Mouse (Mus musculus) heart, postnatal 10 days (tissue): ENCODE results near the gene Jmjd8. TPM values are rescaled to one million over a fixed set of nuclear protein-coding genes. Genes with fewer than 3 reads are reported as not detected.

Source experiments
- DNase-seq, 2 experiments: peaks; one replicate each; pipeline ENCODE4 v3.0.0; 2021
- intact Hi-C: fragments of 180-260 bp; cut with DNase I; formaldehyde crosslinking; loops from one replicate; pipeline ENCODE4 v1.15.1; 2025
- total RNA-seq, 2 experiments: library from RNA; stranded (reverse); gene quantifications; 2 replicates each; pipeline ENCODE4 v1.2.3; 2021

Jmjd8 gene
- total RNA-seq, 2 experiments from 2014 or later = 33.7 to 34.5 TPM

DNA sequence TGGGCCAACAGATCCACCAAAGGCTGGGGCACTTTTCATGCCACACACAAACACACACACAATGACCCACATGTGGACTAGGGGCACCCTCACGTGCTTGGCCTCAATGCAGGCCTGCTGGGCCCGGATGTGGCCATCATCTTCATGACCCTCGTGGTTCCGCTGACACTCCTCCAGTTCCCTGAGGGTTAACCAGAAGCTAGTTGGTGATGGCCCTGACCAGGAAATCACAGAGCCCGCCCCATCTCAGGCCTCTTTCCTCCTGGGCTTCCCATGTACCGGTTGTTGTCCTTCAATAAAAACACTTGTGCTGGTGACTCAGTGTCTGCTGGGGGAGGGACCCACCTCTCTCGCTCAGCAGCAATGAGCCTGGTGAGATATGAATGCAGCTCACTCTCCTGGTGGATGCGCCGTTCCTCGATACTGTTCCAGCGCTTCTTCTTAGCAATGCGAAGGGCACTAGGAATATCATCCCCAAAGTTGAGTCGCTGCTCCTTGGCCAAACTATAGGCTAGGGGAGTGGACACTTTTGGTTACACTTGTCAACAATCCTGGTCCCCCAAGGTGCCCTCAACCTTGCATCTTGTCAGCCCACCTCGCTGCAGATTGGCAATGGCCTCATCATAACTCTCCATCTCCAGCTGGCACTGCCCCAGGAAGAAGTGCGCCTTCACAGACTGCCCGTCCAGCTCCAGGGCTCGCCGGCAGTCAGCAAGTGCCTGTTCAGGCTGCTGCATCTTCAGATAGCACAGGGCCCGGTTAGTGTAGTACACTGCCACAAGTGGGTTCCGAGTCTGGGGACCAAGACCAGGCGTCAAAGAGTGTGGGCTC lies 3.0 kb downstream of the Jmjd8 start:
- intact Hi-C loops = no loop called here
- peak in 1 of 2 experiments; percentile 50 for DNase-seq

DNA sequence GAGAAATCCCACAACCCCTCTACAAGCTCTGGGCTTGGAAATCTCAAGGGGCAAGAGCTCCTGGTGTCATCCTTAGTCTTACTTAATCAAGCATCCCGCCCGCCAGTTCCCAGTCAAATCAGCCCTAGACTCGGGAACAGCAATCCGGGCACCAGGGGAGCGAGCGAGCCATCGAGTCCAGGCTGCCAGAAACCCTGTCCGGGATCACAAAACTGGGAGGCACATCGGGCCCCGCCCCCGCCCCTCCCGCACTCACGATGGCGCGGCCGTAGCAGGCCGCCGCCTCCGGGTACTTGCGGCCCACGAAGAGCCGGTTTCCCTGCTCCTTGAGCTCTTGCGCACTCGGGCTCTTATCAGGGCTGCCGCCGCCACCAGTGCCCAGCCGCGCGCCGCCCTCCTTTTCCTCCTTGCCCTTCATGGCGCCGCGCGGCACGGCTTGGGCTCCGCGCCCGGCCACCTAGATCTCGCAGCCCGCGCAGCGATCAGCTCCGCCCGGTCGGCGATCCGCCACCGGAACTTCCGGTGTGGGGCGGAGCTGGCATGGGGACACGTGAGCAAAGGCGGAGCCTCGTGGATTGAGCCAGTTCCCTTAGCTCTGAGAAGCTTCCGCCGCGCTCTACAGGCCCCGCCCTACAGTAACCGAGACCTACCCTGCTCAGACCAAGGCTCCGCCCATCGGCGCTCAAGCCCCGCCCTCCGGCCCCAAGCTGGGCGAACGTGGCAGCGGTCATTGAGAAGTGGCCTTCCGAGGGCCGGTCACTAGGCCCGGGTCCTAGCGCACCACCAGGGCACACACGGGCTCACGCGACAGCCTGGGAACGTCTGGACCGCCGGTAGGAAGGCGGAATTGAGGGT lies 4.0 kb downstream of the Jmjd8 start:
- DNase-seq = peak; percentile 100
- intact Hi-C loops = no loop called here

DNA sequence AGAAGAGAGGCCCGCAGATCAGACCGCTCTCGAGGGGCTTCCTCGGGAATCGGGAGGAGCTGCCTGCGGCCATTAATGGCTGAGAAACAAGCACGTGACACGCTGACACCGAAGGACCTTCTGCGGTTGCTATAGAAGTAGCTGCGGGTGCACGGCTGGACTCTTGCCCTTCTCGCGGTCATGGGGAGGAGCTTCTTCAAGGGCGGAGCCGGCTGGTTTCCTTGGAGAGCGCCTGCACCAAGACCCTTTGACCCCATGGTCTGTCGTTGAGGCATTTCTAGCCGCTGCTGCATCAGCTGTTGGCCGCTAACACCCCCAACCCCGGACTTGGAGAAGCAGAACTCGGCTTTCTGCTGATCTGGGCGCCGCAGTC lies 4.6 kb downstream of the Jmjd8 start, which contains the start of gene Stub1:
TSS of gene Stub1 (minus strand) at position 114 of the 373 bp plus-strand sequence.
- DNase-seq = peak; percentile 95 to 96
- intact Hi-C loops = no loop called here

DNA sequence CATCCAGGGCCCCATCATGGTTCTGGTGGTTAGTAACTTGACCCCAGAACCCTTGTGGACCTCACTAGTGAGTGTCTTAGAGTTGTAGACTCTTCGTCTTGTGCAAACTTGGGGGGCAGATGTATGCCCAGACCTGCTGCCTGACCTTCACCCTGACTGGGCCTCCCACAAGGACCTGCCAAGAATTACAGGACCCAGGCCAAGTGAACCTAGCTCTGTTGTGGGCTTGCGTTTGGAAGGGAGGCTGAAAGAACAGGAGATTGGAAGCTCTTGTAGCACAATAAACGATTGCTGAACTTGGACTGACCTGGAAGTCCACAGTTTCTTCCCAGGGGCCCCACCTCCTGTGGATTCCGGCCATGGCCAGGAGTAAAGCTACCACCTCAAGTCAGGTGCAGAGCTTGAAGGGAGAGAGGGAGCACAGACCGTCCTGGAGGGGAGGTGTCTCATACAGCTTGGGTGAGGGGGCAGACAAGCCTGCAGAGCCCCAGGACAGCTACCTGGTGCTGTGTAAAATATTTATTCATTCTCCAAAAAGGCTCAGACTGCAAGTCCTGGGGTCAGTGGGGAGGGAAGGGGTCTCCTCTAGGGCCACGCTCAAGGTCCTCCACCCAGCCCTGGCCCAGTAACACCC lies 5.4 kb downstream of the Jmjd8 start:
- peak; percentile 56 to 64 for DNase-seq
- intact Hi-C loops = no loop called here

DNA sequence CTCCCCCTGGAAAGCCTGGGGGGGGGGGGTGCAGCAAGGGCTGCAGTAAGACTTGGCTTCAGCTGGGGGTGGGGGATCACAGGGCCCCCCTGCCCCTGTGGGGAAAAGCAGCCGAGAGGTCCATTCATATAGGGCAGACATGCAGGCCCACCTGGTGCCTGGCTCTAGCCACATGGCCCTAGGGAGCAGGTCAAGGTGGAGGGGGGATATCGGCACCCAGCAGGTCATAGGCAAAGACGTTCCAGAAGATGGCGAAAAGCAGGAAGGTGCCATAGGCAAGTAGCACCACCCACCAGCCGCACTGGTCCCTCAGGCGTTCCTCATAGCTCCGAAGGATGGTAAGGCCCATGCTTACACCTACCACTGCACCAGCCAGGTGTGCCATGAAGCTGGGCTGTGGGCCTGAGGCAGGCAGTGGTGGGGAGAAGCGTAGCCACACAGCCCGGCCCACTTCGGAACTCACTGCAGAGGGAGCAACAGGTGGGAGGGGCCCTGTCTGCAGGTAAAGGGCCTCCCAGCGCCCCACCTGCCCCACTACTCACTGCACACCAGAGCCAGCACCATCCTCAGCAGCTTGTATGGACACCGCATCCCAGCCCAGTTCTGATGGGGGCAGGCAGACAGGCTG lies 6.0 kb downstream of the Jmjd8 start:
- intact Hi-C loops = no loop called here
- DNase-seq = no peak

DNA sequence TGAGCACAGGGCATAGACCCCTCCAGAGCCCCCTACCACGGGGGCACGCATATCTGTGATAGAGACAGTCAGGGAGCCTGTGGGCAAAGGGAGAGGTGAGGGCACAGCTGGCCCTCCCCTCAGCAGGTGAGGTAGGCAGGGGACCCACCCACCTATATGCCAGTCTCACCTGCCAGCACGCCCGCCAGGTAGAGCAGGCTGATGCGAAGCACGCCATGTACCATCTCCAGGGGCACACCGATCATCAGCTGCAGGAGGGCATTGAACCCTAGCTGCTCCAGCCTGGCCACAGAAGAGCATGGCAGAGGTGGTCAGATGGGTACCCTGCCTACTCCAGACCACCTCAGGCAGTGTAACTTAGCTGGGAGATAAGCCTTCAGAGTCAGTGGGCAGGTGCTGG lies 6.6 kb downstream of the Jmjd8 start:
- DNase-seq = no peak
- intact Hi-C loops = no loop called here

DNA sequence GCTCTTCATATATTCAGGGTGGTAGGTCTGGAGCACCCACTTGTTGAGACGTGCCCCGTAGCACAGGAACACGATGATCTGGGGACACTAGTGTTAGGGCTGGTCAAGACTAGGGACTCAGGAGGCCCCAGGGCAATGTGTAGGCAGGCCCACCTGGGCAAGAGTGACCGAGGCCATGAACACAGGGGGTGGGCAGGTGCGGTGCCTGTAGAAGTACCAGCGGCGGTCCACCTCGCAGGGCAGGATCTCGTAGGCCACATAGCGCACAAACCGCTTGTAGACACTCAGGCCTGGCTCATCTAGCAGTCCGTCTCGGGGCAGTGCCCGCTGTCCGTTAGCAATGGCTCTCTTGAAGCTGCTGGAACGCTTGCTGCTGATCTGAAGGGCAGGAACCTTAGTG lies 7.1 kb downstream of the Jmjd8 start:
- DNase-seq = no peak
- intact Hi-C loops = no loop called here

DNA sequence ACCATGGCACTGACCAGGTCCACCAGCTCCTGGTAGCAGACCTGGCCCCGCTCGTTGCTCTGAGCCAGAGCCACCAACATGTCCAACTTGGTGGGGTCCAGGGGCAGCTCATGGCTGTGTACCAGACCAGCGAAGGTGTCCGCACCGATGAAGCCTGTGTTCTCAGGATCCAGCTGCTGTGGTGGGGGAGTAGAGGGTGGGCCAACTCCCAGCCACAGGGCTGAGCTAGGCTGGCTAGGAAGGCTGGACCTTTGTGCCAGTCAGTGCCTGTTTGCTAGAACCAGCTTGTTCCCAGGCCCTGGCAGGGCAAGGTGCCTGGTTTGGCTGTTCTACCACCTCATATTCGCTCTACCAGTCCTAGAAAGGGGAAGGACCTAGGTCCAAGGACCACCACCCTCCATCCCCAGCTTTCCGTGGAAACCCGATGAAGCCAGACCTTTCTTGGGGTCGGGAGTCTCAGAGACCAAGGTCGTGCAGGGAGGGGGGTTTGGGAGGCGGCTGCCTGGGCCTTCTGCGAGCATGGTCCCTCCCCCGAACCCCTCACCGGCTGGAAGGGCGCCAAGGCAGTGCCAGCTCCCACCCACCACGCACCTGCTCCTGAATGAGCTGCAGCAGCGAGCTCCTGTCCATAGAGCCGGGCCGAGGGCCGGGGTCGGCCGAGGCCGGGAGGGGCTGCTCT lies 7.9 kb downstream of the Jmjd8 start:
- no peak for DNase-seq
- intact Hi-C loops = no loop called here

DNA sequence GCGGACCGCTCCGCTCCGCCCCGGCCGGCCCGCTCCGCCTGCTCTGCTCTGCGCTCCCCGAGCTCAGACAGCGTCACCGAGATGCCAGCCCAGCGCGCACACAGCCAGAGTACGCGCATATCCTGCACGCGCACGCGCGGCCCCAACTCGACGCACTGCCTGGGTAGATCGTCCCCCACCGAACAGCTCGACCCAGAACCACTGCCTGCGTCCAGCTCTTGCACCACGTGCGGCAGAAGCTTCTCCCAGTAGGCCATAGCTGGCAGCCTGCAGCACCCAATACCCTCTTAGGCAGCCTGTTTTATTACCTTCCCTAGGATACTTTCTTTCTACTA lies 8.4 kb downstream of the Jmjd8 start, which contains the start of gene Rhbdl1:
TSS of gene Rhbdl1 (minus strand) at position 220 of the 335 bp plus-strand sequence.
- intact Hi-C loops = no loop called here
- DNase-seq = peak; percentile 80 to 84

DNA sequence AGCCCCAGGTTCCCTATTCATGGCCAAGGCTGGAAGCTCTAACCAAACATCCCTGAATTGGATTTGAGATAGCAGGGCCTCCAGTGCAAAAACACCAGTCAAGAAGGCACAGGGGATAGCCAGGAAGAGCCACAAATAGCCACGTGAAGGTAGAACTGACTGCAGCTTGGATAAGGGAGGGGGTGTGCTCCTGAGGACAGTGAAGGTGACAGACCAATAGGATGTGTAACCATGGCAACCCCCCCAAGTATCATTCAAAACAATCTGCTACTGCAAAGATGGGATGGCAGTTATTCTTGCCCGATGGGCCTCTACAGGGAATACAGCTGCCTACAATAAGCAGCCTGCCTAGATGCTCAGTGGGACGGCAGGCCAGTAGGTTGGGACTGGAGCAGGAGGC lies 8.9 kb downstream of the Jmjd8 start:
- no peak for DNase-seq
- intact Hi-C loops = no loop called here

DNA sequence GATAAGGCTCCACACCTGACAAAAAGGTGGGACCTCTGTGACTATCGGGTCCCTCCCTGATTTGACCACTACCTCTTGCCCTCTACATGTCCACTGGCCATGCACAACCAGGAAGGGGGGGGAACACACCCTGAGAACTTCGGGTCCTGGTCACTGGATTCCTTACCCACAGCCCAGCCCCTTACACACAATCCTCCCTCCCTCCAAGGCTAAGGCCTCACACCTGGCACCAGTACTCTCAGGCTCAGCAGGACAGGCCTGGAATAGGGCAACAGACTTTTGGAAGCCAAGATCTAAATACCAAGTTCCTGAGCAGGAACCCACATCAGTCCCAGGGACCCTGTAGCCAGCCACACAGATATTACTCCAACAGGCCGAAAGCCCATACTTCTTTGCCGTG lies 10.2 kb downstream of the Jmjd8 start:
- intact Hi-C loops = no loop called here
- no peak for DNase-seq

DNA sequence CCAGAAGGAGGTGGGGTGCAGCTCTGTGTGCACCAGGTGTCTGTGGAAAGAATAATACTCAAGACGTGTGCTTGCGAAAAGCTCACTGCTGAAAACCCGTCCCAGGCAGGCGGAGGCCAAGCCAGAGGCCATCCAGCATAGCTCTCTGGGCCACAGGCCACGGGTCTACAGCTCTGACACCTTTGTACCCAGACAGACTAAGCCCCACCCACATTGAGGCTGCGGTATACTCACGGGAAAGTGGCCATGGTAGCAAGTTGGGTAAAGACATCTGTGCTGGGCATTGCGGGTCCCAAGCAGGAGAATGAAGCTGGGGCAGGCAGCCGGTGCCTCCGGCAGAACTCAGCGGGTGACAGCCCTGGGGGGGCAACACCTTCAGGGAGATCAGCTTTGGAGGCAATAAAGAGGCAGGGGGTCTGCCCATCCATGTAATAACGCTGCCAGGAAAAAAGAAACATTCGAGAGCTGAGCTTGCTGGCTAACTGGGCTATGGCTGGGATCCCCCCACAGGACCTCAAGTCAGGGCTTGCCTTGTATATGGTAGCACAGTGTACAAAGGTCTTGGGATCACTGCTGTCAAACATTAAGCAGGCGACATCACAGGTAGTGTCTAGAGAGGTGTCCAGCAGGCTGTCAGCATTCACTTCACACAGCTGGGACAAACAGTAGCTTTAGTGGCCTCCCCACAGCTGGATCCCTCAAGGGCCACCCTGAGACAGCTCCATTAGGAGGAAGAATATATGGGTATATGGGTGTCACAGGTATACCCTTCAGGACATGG lies 11.0 kb downstream of the Jmjd8 start:
- intact Hi-C loops = no loop called here
- no peak for DNase-seq

DNA sequence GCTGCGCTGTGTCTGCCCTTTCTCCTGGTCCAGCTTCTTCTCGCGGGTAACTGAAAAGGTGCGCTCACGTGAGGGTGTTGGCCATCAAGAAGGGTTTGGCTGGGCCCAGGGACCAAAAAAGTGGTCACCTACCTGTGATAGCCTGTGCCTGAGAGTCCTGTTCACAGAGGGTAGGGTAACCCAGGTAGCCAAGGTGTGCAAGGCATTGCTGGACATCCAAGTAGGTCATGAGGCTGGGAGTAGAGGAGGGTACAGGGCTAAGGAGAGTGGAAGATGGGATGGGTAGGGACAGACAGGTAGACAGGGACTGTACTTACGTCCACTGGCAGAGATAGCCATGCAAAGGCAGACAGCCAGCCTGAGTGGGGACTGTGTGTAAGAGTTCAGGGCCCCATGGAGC lies 11.9 kb downstream of the Jmjd8 start:
- intact Hi-C loops = no loop called here
- DNase-seq = no peak

DNA sequence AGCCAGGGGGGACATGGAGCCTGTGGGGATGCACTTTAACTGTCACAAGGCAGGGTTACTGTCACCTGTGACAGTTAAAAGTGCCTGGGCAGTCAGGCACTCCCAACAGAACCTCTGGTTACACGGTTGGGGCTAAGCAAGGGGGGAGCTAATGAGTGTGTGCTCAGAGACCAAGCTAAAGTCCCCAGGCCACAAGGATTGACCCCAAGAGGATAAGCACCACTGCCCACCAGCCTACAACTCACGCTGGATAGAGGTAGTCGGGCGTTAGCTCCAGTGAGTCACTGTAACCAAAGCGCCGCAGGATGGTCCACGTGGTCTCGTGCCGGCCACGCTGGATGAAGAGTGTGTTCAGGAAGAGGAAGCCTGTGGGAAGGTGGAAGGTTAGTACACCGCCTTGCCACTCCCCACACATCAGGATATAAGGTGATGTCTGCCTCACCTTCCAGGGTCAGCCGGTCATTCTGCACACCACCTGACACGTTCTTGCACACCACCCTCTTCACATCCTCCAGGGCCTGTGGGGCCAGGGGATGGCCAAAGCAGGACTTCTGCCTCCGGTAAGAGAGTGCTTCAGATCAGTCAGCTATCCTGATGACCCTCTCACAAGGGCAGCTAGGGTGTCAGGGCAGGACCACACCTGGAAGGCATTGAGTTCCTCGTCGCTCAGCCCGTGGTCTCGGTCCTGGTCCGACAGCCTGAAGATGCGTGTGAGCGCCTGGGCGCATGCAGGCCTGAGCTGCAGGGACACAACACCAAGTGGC lies 12.6 kb downstream of the Jmjd8 start, which contains the start of gene Gm20683:
TSS of gene Gm20683 (minus strand) at position 647 of the 764 bp plus-strand sequence.
- intact Hi-C loops = no loop called here
- no peak for DNase-seq

DNA sequence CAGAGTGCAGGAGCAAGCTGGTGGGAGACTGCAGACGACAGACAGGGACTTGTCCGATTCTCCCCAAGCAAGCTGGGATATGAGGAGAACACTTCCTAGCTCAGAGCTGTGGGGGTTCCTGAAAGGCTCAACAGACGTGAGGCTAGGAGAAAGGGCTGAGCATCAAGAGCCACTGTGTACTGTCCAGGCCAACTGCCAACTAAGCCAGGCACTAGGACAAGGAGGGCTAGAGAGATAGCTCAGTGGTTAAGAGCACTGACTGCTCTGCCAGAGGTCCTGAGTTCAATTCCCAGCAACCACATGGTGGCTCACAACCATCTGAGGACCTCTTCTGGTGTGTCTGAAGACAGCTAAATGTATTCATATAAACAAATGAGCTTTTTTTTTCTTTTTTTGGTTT lies 13.8 kb downstream of the Jmjd8 start:
- intact Hi-C loops = no loop called here

DNA sequence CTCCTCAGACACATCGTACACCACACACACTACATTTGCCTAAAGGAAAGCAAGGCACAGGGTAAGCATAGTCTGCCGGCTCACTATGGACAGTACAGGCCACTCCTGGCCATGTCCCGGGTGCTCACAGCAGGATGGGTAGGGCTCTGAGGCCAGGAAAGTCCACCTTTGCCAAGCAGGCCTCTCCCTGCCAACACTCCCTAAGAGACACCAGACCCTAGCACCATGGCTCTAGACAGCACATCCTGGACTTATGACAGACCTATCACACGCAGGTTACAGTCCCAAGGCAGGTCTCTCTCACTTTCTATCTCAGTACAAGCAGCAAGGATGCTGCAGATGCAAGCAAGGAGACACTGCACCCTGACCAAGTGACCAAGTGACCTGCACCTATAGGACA lies 14.5 kb downstream of the Jmjd8 start:
- no peak for DNase-seq
- intact Hi-C loops = no loop called here

More for the DNA sequence above, 13.8 kb downstream of the Jmjd8 start:
- DNase-seq = no peak

DNA sequence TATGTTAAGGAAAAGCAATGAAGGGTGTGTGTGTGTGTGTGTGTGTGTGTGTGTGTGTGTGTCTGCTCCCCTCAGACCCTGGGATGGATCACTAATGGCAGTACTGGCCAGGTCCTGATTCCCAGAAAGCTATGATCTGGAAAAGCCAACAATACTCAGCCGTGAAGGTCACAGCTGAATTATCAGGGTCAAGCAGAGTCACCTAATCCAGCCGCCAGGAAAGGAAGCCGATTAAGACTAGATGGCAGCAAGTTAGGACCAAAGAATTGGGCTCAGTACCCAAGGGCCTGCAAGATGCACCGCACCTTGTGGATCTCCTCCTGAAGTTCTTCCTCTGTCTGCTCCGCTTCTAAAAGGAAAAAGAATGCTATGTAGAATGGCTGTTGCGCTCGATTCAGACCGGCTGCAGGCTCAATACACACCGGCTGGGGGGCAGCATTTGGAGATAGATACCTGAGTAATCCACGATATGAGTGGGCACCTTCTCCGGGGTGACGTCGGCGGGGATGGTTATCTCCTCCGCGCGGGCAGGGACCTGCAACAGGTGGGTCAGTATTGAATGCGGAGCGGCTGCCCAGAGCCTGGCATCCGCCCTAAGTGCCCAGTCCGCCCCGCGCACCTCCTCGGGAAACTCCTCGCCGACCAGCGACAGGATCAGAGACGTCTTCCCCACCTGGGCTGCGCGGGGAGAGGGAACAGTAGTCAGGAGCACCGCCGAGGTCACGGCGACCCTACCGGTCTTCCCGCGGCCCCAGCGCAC lies 15.1 kb downstream of the Jmjd8 start:
- DNase-seq = no peak
- intact Hi-C loops = no loop called here

DNA sequence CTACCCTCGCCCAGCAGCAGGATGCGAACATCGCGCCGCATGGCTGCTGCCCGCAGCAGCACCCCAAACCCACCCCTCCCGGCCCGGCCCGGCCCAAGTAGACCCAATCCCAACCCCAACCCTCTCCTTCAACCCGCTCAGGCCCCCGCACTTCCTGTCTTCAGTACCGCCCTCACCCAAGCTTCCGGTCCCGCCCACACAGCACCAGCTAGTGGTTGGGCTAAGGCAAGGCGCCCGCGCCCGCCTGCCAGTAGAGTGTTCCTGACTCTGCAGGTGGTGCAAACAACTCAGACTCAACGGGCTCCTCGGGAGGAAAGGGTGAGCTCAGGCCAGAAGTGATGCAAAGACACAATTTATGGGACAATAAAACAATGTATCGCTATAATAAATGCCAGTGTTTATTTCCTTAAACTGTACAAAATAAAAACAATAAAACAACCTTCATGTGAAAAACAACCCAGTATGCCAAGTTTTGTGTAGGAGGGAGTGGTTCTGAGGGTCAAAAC lies 15.8 kb downstream of the Jmjd8 start, which contains the start of gene Rhot2:
TSS of gene Rhot2 (minus strand) at position 456 of the 506 bp plus-strand sequence.
- intact Hi-C loops = no loop called here
- DNase-seq = peak; percentile 96 to 98
